ENCODE assay signal across 10 mouse cellular contexts in the genomic region with DNA sequence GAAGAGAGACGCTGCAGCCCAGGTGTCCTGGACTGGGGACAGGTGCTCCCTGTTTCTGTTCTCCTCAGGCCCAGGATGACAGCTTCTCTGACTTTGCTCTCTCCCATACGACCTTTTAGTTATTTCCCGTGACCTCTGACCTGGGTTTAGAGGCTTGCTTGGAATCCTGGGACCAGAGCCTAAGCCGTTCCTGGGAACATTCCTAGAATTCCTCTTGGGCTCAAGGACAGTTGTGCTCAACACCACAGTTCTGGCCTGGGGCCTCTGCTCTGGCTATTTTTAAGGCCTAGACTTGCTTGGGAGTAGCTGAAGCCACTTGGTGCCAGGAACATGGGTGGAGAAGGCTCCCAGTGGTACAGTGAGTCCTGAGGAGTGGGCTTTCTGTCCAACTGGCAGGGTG. TPM values are rescaled to one million over a fixed set of nuclear protein-coding genes. Genes with fewer than 3 reads are reported as not detected.
DNase-seq lines count a peak whose midpoint lies in the region; ATAC-seq and TF ChIP-seq lines count a peak whose summit lies in the region.
"Had no signal": no experiment of that assay in that cellular context is flagged by ENCODE, and none has a peak within 500 bp of the region (broad histone marks: within the 10 kb centered on the region; RNA-seq: fewer than 3 reads in every experiment).

No protein-coding gene starts in this region.

- WGBS in liver, adult 2 months: 69% methylated on average over 4 of the region's 4 CpGs
- 77% methylated on average over 4 of the region's 4 CpGs for WGBS in liver, postnatal 0 days (ENCODE audit: insufficient replicate concordance)
- WGBS in heart, postnatal 0 days: 35% methylated on average over 4 of the region's 4 CpGs
- 65% methylated on average over 4 of the region's 4 CpGs for WGBS in neural tube, embryonic 15.5 days

- TF ChIP-seq POLR2A in liver, adult 2 months (IDR thresholded peaks at IDR 0.05; ENCODE audit: extremely low read depth, insufficient read depth, low read length): no peak

- no peak overlapping the region for H3K4me2 ChIP-seq in liver, postnatal 0 days (ENCODE audit: low read depth, low read length)
- no peak overlapping the region for H3K4me2 ChIP-seq in heart, postnatal 0 days (ENCODE audit: low read depth, low read length)
- no peak overlapping the region for H3K4me2 ChIP-seq in neural tube, embryonic 15.5 days
- H3K4me2 ChIP-seq: liver, embryonic 11.5 days had no signal

- no peak overlapping the region for H3K9ac ChIP-seq in liver, adult 2 months (ENCODE audit: low read depth, low read length)
- H3K9ac ChIP-seq in liver, postnatal 0 days (replicated peaks): no peak overlapping the region
- H3K9ac ChIP-seq in heart, postnatal 0 days (replicated peaks; ENCODE audit: low read depth, low read length): no peak overlapping the region; the same call in 1 of the 2 replicates
- no peak overlapping the region for H3K9ac ChIP-seq in neural tube, embryonic 15.5 days (replicated peaks)

- 0 out of 2 replicates have a peak, but pooled peaks cover 3% of the 10 kb centered on the region for H3K27me3 ChIP-seq in liver, adult 2 months (ENCODE audit: control insufficient read depth, insufficient read depth, low read length)
- H3K27me3 ChIP-seq in liver, postnatal 0 days (ENCODE audit: insufficient read depth, low read length): no peaks in the 10 kb centered on the region
- no peaks in the 10 kb centered on the region for H3K27me3 ChIP-seq in heart, postnatal 0 days (ENCODE audit: control insufficient read depth, insufficient read depth, low read length)
- H3K27me3 ChIP-seq in neural tube, embryonic 15.5 days (replicated peaks): no peaks in the 10 kb centered on the region
- H3K27me3 ChIP-seq: Patski had no signal

- H3K36me3 ChIP-seq in liver, adult 2 months (ENCODE audit: control insufficient read depth, insufficient read depth, low read length): no peaks in the 10 kb centered on the region
- no peaks in the 10 kb centered on the region for H3K36me3 ChIP-seq in liver, postnatal 0 days (replicated peaks; ENCODE audit: insufficient read depth, low read length)
- H3K36me3 ChIP-seq in heart, postnatal 0 days (replicated peaks; ENCODE audit: control insufficient read depth, insufficient read depth, low read length): no peaks in the 10 kb centered on the region
- no peaks in the 10 kb centered on the region for H3K36me3 ChIP-seq in neural tube, embryonic 15.5 days

- no peaks in the 10 kb centered on the region; the same call in 1 of the 2 replicates for H3K79me2 ChIP-seq in liver, adult 2 months (ENCODE audit: control insufficient read depth, insufficient read depth, low read length)

- H3K4me3 ChIP-seq in liver, adult 2 months (ENCODE audit: insufficient read depth, low read depth, low read length): no peak overlapping the region
- no peak overlapping the region for H3K4me3 ChIP-seq in liver, postnatal 0 days (ENCODE audit: low read depth, low read length)
- H3K4me3 ChIP-seq in heart, postnatal 0 days (ENCODE audit: low read depth, low read length): no peak overlapping the region
- H3K4me3 ChIP-seq in neural tube, embryonic 15.5 days (replicated peaks): no peak overlapping the region

- TF ChIP-seq EP300 in liver, postnatal 0 days (IDR thresholded peaks at IDR 0.05; ENCODE audit: low read depth): no peak
- TF ChIP-seq EP300 in heart, postnatal 0 days (IDR thresholded peaks at IDR 0.05; ENCODE audit: low read depth): 0 out of 2 replicates have a peak, but pooled peaks have one; percentile 33

- TF ChIP-seq CTCF in liver, adult 2 months (IDR thresholded peaks at IDR 0.05; ENCODE audit: low read depth, low read length): no peak
- TF ChIP-seq CTCF in liver, postnatal 0 days (IDR thresholded peaks at IDR 0.05; ENCODE audit: low read depth): no peak
- TF ChIP-seq CTCF in heart, postnatal 0 days (IDR thresholded peaks at IDR 0.05; ENCODE audit: low read depth): no peak

- no peaks in the 10 kb centered on the region for H3K9me3 ChIP-seq in liver, postnatal 0 days (ENCODE audit: low read length)
- no peaks in the 10 kb centered on the region for H3K9me3 ChIP-seq in heart, postnatal 0 days (replicated peaks; ENCODE audit: control insufficient read depth, low read length)
- H3K9me3 ChIP-seq in neural tube, embryonic 15.5 days (replicated peaks): no peaks in the 10 kb centered on the region

- ATAC-seq in liver, postnatal 0 days: no peak
- peak; percentile 44 for ATAC-seq in heart, postnatal 0 days (ENCODE audit: insufficient read depth, low read depth)
- no peak for ATAC-seq in neural tube, embryonic 15.5 days (ENCODE audit: low FRiP score)
- ATAC-seq: hindbrain, postnatal 0 days; Patski had no signal

- peak; percentile 37 for DNase-seq in liver, adult 2 months (ENCODE audit: extremely low read depth, low read depth, low spot score)
- DNase-seq in liver, postnatal 0 days: no peak
- peak; percentile 57 for DNase-seq in embryo, embryonic 11 days
- DNase-seq in heart, postnatal 0 days (ENCODE audit: low spot score): peak; percentile 36
- DNase-seq in lung, postnatal 25 days (ENCODE audit: low spot score): peak; percentile 82
- DNase-seq in spleen, postnatal 4 days (ENCODE audit: low spot score in 2 of 2): no peak

- no peak overlapping the region for H3K27ac ChIP-seq in liver, adult 2 months (replicated peaks; ENCODE audit: insufficient read depth, low read depth, low read length)
- no peak overlapping the region for H3K27ac ChIP-seq in liver, postnatal 0 days (ENCODE audit: low read depth)
- peak overlapping the region; percentile 84 for H3K27ac ChIP-seq in heart, postnatal 0 days (ENCODE audit: low read depth)
- H3K27ac ChIP-seq in neural tube, embryonic 15.5 days (replicated peaks): no peak overlapping the region
- H3K27ac ChIP-seq: hindbrain, postnatal 0 days had no signal

- peaks cover 3% of the 10 kb centered on the region; the same call in 1 of the 2 replicates for H3K4me1 ChIP-seq in liver, adult 2 months (ENCODE audit: control insufficient read depth, insufficient read depth, low read length)
- H3K4me1 ChIP-seq in liver, postnatal 0 days (ENCODE audit: insufficient read depth): peaks cover 13% of the 10 kb centered on the region
- H3K4me1 ChIP-seq in heart, postnatal 0 days (ENCODE audit: control insufficient read depth, insufficient read depth): peaks cover 84% of the 10 kb centered on the region
- H3K4me1 ChIP-seq in neural tube, embryonic 15.5 days: peaks cover 52% of the 10 kb centered on the region

RNA-seq across cellular contexts. Expression of a gene that starts 6.4 kb away (rescaled TPM):
- 1.7 and 2.6 TPM in 2 replicates for total RNA-seq in liver, adult 2 months (2014; rRNA removed)
- 2.0 and 2.1 TPM in 2 replicates for polyA plus RNA-seq in liver, adult 2 months (2012; rRNA removed)
- 6.2 and 7.2 TPM in 2 replicates for polyA plus RNA-seq in liver, postnatal 0 days (2015; fragmentation: Nextera tagmentation; extraction: Ambion mirVana)
- 47.1 and 55.8 TPM in 2 replicates for total RNA-seq in heart, postnatal 0 days (2014; rRNA removed; ENCODE audit: low replicate concordance)
- polyA plus RNA-seq in heart, postnatal 0 days (2015; fragmentation: Nextera tagmentation; extraction: Ambion mirVana): 10.3 and 11.5 TPM in 2 replicates
- 23.3 and 26.2 TPM in 2 replicates for polyA plus RNA-seq in neural tube, embryonic 15.5 days (2015; fragmentation: Nextera tagmentation; extraction: Ambion mirVana)

RNA-seq across cellular contexts. Expression of a gene that starts 41.7 kb away (rescaled TPM):
- total RNA-seq in liver, adult 2 months (2014; rRNA removed): 2.2 and 2.7 TPM in 2 replicates
- 0.98 and 1.2 TPM in 2 replicates for polyA plus RNA-seq in liver, adult 2 months (2012; rRNA removed)
- 5.3 and 7.1 TPM in 2 replicates for polyA plus RNA-seq in liver, postnatal 0 days (2015; fragmentation: Nextera tagmentation; extraction: Ambion mirVana)
- total RNA-seq in heart, postnatal 0 days (2014; rRNA removed; ENCODE audit: low replicate concordance): 6.1 and 17.5 TPM in 2 replicates
- 23.7 and 24.3 TPM in 2 replicates for polyA plus RNA-seq in heart, postnatal 0 days (2015; fragmentation: Nextera tagmentation; extraction: Ambion mirVana)
- polyA plus RNA-seq in neural tube, embryonic 15.5 days (2015; fragmentation: Nextera tagmentation; extraction: Ambion mirVana): 275 and 338 TPM in 2 replicates

RNA-seq across cellular contexts. Expression of a gene that starts 45.4 kb away (rescaled TPM):
- total RNA-seq in liver, adult 2 months (2014; rRNA removed): not detected in 2 replicates
- not detected in 2 replicates for polyA plus RNA-seq in liver, adult 2 months (2012; rRNA removed)
- 7.4 and 7.9 TPM in 2 replicates for polyA plus RNA-seq in liver, postnatal 0 days (2015; fragmentation: Nextera tagmentation; extraction: Ambion mirVana)
- not detected in 2 replicates for total RNA-seq in heart, postnatal 0 days (2014; rRNA removed; ENCODE audit: low replicate concordance)
- 0.04 and 0.08 TPM in 2 replicates for polyA plus RNA-seq in heart, postnatal 0 days (2015; fragmentation: Nextera tagmentation; extraction: Ambion mirVana)
- polyA plus RNA-seq in neural tube, embryonic 15.5 days (2015; fragmentation: Nextera tagmentation; extraction: Ambion mirVana): 1.4 and 1.6 TPM in 2 replicates
- polyA plus RNA-seq: Patski had no signal

RNA-seq across cellular contexts. Expression of a gene that starts 45.5 kb away (rescaled TPM):
- total RNA-seq in liver, adult 2 months (2014; rRNA removed): not detected in 2 replicates
- not detected in 2 replicates for polyA plus RNA-seq in liver, adult 2 months (2012; rRNA removed)
- 0.15 and 0.31 TPM in 2 replicates for polyA plus RNA-seq in liver, postnatal 0 days (2015; fragmentation: Nextera tagmentation; extraction: Ambion mirVana)
- total RNA-seq in heart, postnatal 0 days (2014; rRNA removed; ENCODE audit: low replicate concordance): not detected in 2 replicates
- not detected in 2 replicates for polyA plus RNA-seq in heart, postnatal 0 days (2015; fragmentation: Nextera tagmentation; extraction: Ambion mirVana)
- polyA plus RNA-seq in neural tube, embryonic 15.5 days (2015; fragmentation: Nextera tagmentation; extraction: Ambion mirVana): 0.27 TPM in 1 of 2 replicates, not detected in the other
- total RNA-seq: hindbrain, postnatal 0 days had no signal
- polyA plus RNA-seq: liver, embryonic 11.5 days; Patski had no signal

RNA-seq across cellular contexts. Expression of a gene that starts 55.2 kb away (rescaled TPM):
- total RNA-seq in liver, adult 2 months (2014; rRNA removed): not detected in 2 replicates
- polyA plus RNA-seq in liver, adult 2 months (2012; rRNA removed): not detected in 2 replicates
- not detected in 2 replicates for polyA plus RNA-seq in liver, postnatal 0 days (2015; fragmentation: Nextera tagmentation; extraction: Ambion mirVana)
- not detected in 2 replicates for total RNA-seq in heart, postnatal 0 days (2014; rRNA removed; ENCODE audit: low replicate concordance)
- polyA plus RNA-seq in heart, postnatal 0 days (2015; fragmentation: Nextera tagmentation; extraction: Ambion mirVana): not detected in 2 replicates
- polyA plus RNA-seq in neural tube, embryonic 15.5 days (2015; fragmentation: Nextera tagmentation; extraction: Ambion mirVana): not detected in 2 replicates
- total RNA-seq: hindbrain, postnatal 0 days had no signal
- polyA plus RNA-seq: hindbrain, postnatal 0 days; liver, embryonic 11.5 days; Patski had no signal

Comparison
In these comparisons a context has a peak if more than half of its experiments do, and no peak if none do; other contexts are left out.
1. DNase-seq: peak in liver, adult 2 months (single experiment), embryo, embryonic 11 days (single experiment), heart, postnatal 0 days (single experiment) and lung, postnatal 25 days (single experiment); none in liver, postnatal 0 days (single experiment) and spleen, postnatal 4 days (0 of 2).
2. RNA of a gene that starts 41.7 kb away (polyA plus RNA-seq): 275 to 338 TPM in neural tube, embryonic 15.5 days; 23.7 to 24.3 TPM in heart, postnatal 0 days, 5.3 to 7.1 TPM in liver, postnatal 0 days and 0.98 to 1.2 TPM in liver, adult 2 months; every median in the first group is over 10 times any median in the second.